Mouse (Mus musculus): Measurements from ENCODE around the gene Rabgef1.

DNA sequence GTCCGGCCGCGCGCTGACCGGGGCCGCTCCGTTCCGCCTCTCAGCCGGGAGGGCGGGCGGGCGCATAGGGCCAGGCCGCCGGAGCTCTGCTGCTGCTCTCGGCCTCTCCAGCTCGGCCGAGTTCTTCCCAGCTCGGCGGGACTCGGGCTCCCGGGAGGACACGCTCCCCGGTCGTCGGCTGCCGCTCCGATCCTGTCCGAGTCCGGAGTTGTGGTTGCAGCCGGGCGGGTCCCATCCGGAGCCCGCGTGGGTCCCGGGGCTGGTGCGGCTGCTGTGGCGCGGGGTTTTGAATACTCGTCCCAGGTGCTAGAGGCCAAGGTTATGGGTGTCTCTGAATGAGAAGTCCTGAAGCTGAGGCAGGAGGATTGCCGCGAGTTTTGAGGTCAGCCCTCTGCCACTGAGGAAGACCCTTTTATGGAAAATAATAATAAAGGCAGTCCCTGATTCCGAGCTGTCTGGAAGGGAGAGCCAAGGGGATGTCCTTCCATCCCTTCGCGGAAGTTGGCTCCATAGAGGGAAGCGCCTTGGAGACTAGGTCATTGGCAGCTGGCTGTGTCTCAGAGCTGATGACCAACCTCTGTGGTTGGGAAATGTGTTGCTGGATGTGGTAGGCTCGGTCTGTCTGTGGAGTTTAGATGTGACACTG is 481 bp downstream of the Rabgef1 start:
- TF ChIP-seq CTCF (IDR thresholded peaks at IDR 0.05; ENCODE audit: borderline replicate concordance, control insufficient read depth, extremely low read depth, insufficient read depth, low read length, poor library complexity) (no peak), POLR2A (IDR thresholded peaks at IDR 0.05; ENCODE audit: control insufficient read depth, extremely low read depth, insufficient read depth, low read length, poor library complexity) (no peak)

All from thymus, adult 2 months (tissue).